Comparison of ENCODE assay signal across 8 mouse cellular contexts in genomic region chr10:117710604-117711141, GRCm38 (mm10). TPM values are rescaled to one million over a fixed set of nuclear protein-coding genes. Genes with fewer than 3 reads are reported as not detected.
DNase-seq lines count a peak whose midpoint lies in the region; ATAC-seq and TF ChIP-seq lines count a peak whose summit lies in the region.

Gene Mdm2, minus strand, starts transcription at chr10:117710758.

- ATAC-seq in cerebellum, adult (ENCODE audit: insufficient number of reproducible peaks, low FRiP score, low TSS enrichment), result peak; percentile 92
- peak; percentile 96 for ATAC-seq in forebrain, embryonic 14.5 days
- ATAC-seq in neural tube, embryonic 15.5 days (ENCODE audit: low FRiP score), result peak; percentile 93

- peaks cover 77% of the 10 kb centered on the region for H3K4me1 ChIP-seq in E14TG2a.4 (replicated peaks; ENCODE audit: low read depth, low read length)
- peaks cover 11% of the 10 kb centered on the region for H3K4me1 ChIP-seq in forebrain, embryonic 14.5 days (ENCODE audit: control insufficient read depth, insufficient read depth, low read length)
- peaks cover 29% of the 10 kb centered on the region for H3K4me1 ChIP-seq in neural tube, embryonic 15.5 days

- under 1% methylated on average over 48 of the region's 52 CpGs for WGBS in forebrain, embryonic 14.5 days
- under 1% methylated on average over 52 of the region's 52 CpGs for WGBS in neural tube, embryonic 15.5 days

- peak within 1 kb of the TSS; percentile 98 for H3K4me3 ChIP-seq in E14TG2a.4 (replicated peaks; ENCODE audit: low read length)
- H3K4me3 ChIP-seq in forebrain, embryonic 14.5 days (ENCODE audit: low read depth, low read length), result peak within 1 kb of the TSS; percentile 87
- H3K4me3 ChIP-seq in neural tube, embryonic 15.5 days (replicated peaks), result peak within 1 kb of the TSS; percentile 53

- peak within 1 kb of the TSS; percentile 100 for H3K9ac ChIP-seq in forebrain, embryonic 14.5 days (ENCODE audit: low read length)
- peak within 1 kb of the TSS; percentile 82 for H3K9ac ChIP-seq in neural tube, embryonic 15.5 days (replicated peaks)

- H3K27ac ChIP-seq in forebrain, embryonic 14.5 days (ENCODE audit: low read depth, low read length), result peak within 1 kb of the TSS; percentile 99
- peak within 1 kb of the TSS; percentile 93 for H3K27ac ChIP-seq in neural tube, embryonic 15.5 days (replicated peaks)

- DNase-seq in forebrain, embryonic 14.5 days (ENCODE audit: low spot score), result peak; percentile 97
- DNase-seq in heart, postnatal 14 days, result peak; percentile 99
- peak; percentile 97 for DNase-seq in layer of hippocampus, adult 11-12 months (ENCODE audit: low spot score)
- DNase-seq in lung, adult 18-20 months, result peak; percentile 94 to 95
- peak; percentile 93 for DNase-seq in testis, postnatal 14 days (ENCODE audit: low spot score)

- H3K9me3 ChIP-seq in E14TG2a.4 (ENCODE audit: low read length), result no peaks in the 10 kb centered on the region
- H3K9me3 ChIP-seq in forebrain, embryonic 14.5 days (replicated peaks; ENCODE audit: control insufficient read depth, low read length), result no peaks in the 10 kb centered on the region
- H3K9me3 ChIP-seq in neural tube, embryonic 15.5 days (replicated peaks), result no peaks in the 10 kb centered on the region

- peaks cover 33% of the 10 kb centered on the region for H3K36me3 ChIP-seq in E14TG2a.4 (ENCODE audit: insufficient read depth, low read length)
- H3K36me3 ChIP-seq in forebrain, embryonic 14.5 days (ENCODE audit: control insufficient read depth, insufficient read depth, low read length), result peaks cover 22% of the 10 kb centered on the region
- H3K36me3 ChIP-seq in neural tube, embryonic 15.5 days, result 0 out of 2 replicates have a peak, but pooled peaks cover 6% of the 10 kb centered on the region

- H3K27me3 ChIP-seq in E14TG2a.4 (ENCODE audit: insufficient read depth, low read length), result no peaks in the 10 kb centered on the region
- H3K27me3 ChIP-seq in forebrain, embryonic 14.5 days (replicated peaks; ENCODE audit: control insufficient read depth, insufficient read depth, low read length), result no peaks in the 10 kb centered on the region
- H3K27me3 ChIP-seq in neural tube, embryonic 15.5 days (replicated peaks), result no peaks in the 10 kb centered on the region

- intact Hi-C loops in heart, postnatal 14 days (cut with DNase I), result no loop called here

- TF ChIP-seq CTCF in E14TG2a.4 (conservative IDR thresholded peaks at IDR 0.05; ENCODE audit: low read length), result 0 out of 2 replicates have a peak, but pooled peaks have one; percentile 11

- H3K4me2 ChIP-seq in forebrain, embryonic 14.5 days (ENCODE audit: low read length), result peak within 1 kb of the TSS; percentile 61
- H3K4me2 ChIP-seq in neural tube, embryonic 15.5 days, result peak within 1 kb of the TSS; percentile 69

RNA-seq across cellular contexts. Expression of gene Mdm2, which starts in this region (rescaled TPM):
- 33.0 and 47.7 TPM in 2 replicates for polyA plus RNA-seq in forebrain, embryonic 14.5 days (2014; fragmentation: Nextera tagmentation; extraction: Ambion mirVana)
- total RNA-seq in heart, postnatal 14 days (2021), result 10 to 100 TPM; 52.3 to 52.5 TPM
- 46.0 and 51.3 TPM in 2 replicates for polyA plus RNA-seq in neural tube, embryonic 15.5 days (2015; fragmentation: Nextera tagmentation; extraction: Ambion mirVana)

Comparison
In these comparisons a context has a peak if more than half of its experiments do, and no peak if none do; other contexts are left out.
1. Peak in every context shown above with its lines: DNase-seq, ATAC-seq, H3K4me3 ChIP-seq and H3K27ac ChIP-seq.